Mouse (Mus musculus) mesoderm, embryonic 11.5 days (tissue): Measurements from ENCODE around the gene Cnnm2.
"Not testable (repeated sequence)": the region's sequence is repeated elsewhere in the genome, so short reads cannot be mapped to it uniquely, and the experiment has no call there.

Source experiments
- DNase-seq: peaks from one replicate; pipeline ENCODE4 v3.0.0-alpha.2; 2012; ENCODE audit warnings: low read depth, low spot score

Gene Cnnm2

GRCm38 (mm10) chr19:46760375-46761160 lies 828 bp upstream of the Cnnm2 start:
- DNase-seq, result peak; percentile 89

- DNase-seq, result peak; percentile 30
Measured at GRCm38 (mm10) chr19:46761971-46762290, 535 bp downstream of the Cnnm2 start.

- peak; percentile 33 for DNase-seq
Measured at GRCm38 (mm10) chr19:46762291-46762991, 1.0 kb downstream of the Cnnm2 start.

GRCm38 (mm10) chr19:46762992-46763342 lies 1.6 kb downstream of the Cnnm2 start:
- DNase-seq, result peak; percentile 21

GRCm38 (mm10) chr19:46763356-46763755 lies 2.0 kb downstream of the Cnnm2 start:
- no peak for DNase-seq

GRCm38 (mm10) chr19:46763932-46764762 lies 2.8 kb downstream of the Cnnm2 start:
- DNase-seq, result no peak

- no peak for DNase-seq
Measured at GRCm38 (mm10) chr19:46764763-46765117, 3.3 kb downstream of the Cnnm2 start.

GRCm38 (mm10) chr19:46766125-46766524 lies 4.7 kb downstream of the Cnnm2 start:
- DNase-seq, result no peak

- no peak for DNase-seq
Measured at GRCm38 (mm10) chr19:46769759-46770158, 8.4 kb downstream of the Cnnm2 start.

- no peak for DNase-seq
Measured at GRCm38 (mm10) chr19:46771801-46772200, 10.4 kb downstream of the Cnnm2 start.

GRCm38 (mm10) chr19:46776391-46776790 lies 15.0 kb downstream of the Cnnm2 start:
- no peak for DNase-seq

- DNase-seq, result no peak
Measured at GRCm38 (mm10) chr19:46776850-46777249, 15.5 kb downstream of the Cnnm2 start.

GRCm38 (mm10) chr19:46777928-46778680 lies 16.7 kb downstream of the Cnnm2 start:
- no peak for DNase-seq

GRCm38 (mm10) chr19:46779130-46779529 lies 17.7 kb downstream of the Cnnm2 start:
- DNase-seq, result not testable (repeated sequence)

- no peak for DNase-seq
Measured at GRCm38 (mm10) chr19:46784038-46784437, 22.6 kb downstream of the Cnnm2 start.

- no peak for DNase-seq
Measured at GRCm38 (mm10) chr19:46784502-46784901, 23.1 kb downstream of the Cnnm2 start.

- no peak for DNase-seq
Measured at GRCm38 (mm10) chr19:46785633-46786032, 24.2 kb downstream of the Cnnm2 start.

- no peak for DNase-seq
Measured at GRCm38 (mm10) chr19:46789782-46790181, 28.4 kb downstream of the Cnnm2 start.

- no peak for DNase-seq
Measured at GRCm38 (mm10) chr19:46791360-46791759, 30.0 kb downstream of the Cnnm2 start.

GRCm38 (mm10) chr19:46791921-46792320 lies 30.5 kb downstream of the Cnnm2 start:
- DNase-seq, result no peak

- no peak for DNase-seq
Measured at GRCm38 (mm10) chr19:46792480-46792879, 31.1 kb downstream of the Cnnm2 start.

- DNase-seq, result no peak
Measured at GRCm38 (mm10) chr19:46794181-46794580, 32.8 kb downstream of the Cnnm2 start.
